Mouse (Mus musculus) brain, embryonic 18.5 days (tissue): ENCODE data around the gene Zfp879.

Source experiments
- DNase-seq: peaks from one replicate; pipeline ENCODE4 v3.0.0-alpha.2; 2012; ENCODE audit warnings: low read depth, low spot score

Zfp879 gene

DNA sequence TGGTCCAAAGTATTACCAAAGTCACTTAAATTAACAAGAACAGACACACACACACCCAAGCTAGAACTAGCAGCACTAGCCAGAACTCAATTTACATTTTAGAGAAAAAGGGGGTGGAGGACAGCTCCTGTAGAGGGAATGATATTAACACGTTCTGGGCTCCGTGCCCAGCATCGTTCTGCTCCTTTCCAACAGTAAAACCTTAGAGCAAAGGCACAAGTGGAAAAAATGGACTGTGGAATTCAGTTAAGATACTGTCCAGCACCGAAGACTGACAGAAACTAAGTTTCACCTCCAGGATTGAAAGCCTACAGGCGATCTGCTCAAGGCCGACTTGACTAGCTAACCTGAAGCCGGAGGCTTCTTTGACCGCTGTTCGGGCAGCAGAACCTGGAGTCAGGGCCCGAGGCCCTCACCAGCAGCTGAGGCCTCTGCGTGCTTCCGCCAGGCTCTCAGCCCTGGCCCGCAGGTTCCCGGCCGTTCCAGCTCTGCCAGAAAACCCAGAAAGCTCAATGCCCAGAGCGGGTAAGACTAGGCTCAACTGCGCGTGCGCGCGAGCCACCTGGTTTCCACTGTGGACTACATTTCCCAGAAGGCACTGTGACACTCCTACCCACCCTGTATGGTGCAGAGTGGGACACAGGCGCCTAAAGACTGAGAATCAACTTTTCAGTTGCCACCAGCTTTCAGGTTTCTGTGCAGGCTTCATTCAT, at the start of gene Zfp879:
Gene Zfp879 (minus strand): TSS at position 530 of the 713 bp plus-strand sequence.
- DNase-seq, result peak; percentile 78

DNA sequence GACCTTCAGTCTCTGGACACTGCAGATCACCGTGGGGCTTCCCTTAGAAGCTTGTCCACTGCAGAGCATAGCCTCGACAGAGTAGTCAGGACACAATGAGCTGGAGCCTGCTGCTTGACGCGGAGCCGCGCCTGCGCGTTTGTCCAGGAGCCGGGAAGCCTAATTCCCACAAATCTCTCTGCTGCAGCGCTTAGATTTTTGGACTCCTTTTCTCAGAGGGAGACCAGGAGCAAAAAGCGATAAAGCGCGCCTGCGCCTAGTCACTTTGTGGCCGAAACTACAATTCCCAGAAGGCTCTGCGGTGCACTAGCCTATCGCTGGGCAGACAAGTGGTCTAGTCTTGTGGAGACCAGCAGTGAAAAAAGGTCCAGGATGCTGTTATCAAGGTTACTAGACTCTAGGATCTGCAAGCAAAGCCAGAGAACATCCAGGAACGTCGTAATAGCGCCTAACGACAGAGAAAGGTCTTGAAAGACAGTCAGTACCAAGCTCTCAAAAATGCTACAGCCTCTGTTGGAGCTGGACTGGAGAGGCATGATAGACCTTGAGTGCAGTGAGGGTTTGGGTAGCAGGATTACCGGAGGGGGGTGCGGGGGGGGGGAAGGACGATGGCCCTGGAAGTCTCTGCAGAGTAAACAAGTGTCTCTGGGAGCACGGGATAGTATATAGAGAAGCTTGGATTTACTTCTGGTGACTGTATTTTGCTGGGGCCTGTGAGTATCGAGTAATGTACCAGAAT, 46.2 kb upstream of the Zfp879 start, which contains the start of gene Zfp454:
Gene Zfp454 (minus strand): TSS at position 262 of the 739 bp plus-strand sequence.
- DNase-seq, result peak; percentile 92

DNA sequence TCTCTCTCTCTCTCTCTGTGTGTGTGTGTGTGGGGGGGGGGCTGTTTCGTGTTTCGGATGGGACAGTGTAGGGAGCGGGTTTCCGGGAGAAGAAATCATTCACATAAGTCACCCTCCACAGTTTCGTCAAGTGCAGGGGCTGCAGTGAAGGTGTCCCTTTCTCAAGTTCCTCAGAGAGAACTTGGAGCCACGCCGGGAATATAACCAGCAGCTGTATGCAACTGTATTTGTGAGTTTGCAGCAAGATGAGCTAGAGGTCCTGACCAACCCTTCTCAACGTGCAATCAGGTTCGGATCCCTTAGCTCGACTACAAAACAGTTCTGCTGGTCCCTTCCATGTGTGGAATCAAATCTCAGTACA, 45.6 kb upstream of the Zfp879 start:
- DNase-seq, result no peak

DNA sequence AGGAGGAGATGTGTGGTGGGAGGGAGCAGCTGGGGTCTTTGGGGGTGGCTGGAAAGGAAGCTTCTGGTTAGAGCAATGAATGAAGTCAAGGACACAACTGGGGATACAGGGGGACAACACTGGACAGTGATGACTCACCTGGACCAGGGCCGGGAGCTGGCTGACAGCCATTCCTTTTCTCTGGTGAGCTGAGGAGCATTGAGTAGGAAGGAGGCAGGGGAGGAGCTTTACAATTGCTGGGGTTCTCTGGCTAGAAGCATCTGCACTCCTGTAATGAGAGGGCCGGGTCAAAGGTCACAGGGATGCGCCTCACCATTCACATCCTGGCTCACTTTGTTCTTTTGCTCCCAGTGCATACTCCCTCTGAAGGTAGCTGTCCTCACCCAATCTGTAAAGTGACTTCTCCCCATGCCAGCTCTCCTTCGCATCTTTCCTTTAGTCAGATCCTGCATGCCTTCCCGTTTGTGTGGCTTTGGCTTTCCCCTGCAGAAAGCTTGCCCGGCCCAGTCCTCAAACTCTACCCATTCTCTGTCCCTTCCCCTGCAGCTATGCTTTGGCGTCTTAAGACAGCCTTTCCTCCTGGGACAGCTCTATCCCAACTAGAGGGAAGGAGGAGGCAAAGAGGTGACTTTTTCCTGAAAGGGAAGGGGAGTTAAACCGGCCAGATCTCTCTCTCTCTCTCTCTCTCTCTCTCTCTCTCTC, 45.0 kb upstream of the Zfp879 start:
- DNase-seq, result no peak

DNA sequence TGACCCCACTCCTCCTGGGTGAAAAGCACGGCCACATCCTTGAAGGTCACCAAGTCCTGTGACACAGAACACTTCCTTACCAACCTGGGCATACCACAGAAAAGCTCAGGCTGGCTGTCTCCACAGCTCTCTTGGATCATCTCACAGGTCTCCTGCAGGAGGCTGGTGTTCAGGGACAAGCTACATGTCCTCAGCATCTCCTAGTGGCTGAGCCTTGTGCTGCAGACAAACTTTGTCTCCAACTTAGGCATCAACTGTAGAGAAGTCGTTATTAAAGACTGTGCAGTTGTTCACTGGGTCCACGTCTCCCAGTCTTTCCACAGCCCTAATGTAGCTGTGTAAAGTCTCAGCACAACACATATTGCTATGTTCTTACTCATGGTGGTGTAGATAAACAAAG, 42.4 kb upstream of the Zfp879 start:
- DNase-seq, result no peak

DNA sequence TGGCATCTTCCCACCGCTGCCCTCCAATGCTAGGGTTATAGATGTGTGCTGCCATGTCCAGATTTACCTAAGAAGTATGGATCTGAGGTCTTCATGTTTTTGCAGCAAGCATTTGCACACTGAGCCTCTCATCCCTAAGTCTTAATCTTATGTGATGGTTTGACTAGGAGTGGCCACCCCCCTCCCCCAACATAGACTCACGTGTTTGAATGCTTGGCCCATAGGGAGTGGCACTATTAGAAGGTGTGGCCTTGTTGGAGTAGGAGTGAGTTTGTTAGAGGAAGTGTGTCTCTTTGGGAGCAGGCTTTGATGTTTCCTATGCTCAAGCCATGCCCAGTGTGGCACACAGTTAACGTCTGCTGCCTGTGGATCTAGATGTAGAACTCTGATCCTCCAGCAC, 37.3 kb upstream of the Zfp879 start:
- no peak for DNase-seq

DNA sequence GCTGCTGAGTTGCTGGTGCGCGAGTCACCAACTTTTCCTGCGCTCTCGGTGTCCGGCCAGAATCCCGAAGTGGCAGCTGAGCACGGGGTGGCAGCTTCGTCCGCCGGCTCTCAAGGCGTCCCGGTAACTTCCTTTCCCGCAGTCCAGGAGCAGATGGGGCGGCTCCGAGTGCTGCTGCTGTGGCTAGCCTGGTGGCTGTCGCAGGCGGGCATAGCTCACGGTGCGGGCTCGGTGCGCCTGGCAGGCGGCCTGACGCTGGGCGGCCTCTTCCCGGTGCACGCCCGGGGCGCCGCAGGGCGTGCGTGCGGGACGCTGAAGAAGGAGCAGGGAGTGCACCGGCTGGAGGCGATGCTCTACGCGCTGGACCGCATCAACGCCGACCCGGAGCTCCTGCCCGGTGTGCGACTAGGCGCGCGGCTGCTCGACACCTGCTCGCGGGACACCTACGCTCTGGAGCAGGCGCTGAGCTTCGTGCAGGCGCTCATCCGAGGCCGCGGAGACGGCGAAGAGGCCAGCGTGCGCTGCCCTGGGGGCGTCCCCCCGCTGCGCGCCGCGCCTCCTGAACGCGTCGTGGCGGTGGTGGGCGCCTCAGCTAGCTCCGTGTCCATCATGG, 9.7 kb upstream of the Zfp879 start:
- DNase-seq, result no peak

DNA sequence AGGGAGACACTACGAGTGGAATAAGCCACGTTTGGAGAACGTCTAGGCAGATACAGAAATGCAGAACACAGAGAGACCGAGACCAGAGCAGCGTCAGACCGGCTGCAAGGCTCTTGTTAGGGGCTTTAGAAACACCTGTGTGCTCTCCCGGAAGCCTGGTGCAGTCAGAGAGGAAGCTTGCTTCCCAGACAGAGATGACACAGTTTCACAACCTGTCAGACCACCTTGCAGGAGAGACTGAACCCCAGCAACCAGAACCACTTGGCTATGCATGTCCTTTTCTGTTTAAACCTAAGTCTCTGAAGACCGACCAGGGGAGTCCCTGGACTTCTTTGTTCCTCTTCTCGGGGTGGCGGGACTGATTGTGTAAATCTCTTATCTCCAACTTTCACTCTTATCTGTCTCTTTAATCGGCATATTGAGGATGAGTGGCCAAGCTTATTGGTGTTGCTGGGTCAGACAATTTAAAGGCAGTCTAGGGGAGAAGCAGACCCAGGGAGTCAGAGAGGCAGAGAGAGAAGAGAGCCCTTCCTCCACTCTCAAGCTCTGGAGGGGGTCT, 8.9 kb upstream of the Zfp879 start, which contains the start of gene Grm6:
Gene Grm6 (plus strand): TSS at position 509 of the 559 bp plus-strand sequence.
- no peak for DNase-seq

DNA sequence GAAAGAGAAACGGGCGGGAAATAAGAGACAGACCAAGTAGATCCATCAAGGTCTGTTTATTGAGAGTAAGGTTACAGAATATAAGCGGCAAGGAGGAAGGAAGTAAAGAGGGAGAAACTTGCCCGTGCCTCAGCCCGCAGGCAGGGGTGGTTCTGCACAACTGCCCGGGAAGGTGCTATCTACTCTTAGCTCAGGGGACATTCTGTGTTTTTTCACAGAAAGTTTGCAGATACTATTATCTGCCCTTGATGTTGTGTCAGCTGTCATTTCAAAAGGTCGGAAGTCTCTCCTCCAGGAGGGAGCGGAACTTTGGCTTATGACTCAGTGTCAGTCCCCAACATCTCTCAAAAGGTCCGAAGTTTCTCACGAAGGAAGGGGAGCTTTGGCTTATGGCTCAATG, 8.0 kb upstream of the Zfp879 start:
- DNase-seq, result no peak

DNA sequence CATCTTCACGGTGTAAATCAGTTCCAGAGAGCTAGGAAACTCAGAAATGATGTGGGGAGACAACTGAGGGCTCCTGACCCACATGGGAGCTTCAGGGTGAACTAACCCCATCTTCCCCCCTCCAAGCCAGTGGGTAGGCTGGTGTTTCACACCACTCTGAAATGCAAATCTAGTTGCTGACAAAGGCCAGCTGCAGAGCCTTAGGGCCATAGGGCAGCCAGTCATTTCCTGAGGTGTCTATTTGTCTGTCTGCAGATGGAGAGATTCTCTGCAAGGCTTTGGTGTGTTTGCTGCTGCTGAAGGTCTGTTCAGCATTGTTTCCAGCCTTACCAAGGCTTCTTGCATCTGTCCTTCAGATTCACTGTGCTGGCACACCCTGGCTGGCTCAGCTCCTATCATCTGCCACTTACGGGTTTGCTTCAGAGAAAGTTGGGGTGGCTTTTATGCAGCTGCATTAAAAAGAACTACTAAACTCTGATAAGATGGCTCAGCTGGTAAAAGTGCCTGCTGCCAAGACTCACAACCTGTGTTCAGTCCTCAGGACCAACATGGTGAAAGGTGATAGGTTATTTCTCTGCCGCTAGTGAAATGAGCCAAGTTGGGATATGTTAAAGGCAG, 7.3 kb upstream of the Zfp879 start:
- no peak for DNase-seq

DNA sequence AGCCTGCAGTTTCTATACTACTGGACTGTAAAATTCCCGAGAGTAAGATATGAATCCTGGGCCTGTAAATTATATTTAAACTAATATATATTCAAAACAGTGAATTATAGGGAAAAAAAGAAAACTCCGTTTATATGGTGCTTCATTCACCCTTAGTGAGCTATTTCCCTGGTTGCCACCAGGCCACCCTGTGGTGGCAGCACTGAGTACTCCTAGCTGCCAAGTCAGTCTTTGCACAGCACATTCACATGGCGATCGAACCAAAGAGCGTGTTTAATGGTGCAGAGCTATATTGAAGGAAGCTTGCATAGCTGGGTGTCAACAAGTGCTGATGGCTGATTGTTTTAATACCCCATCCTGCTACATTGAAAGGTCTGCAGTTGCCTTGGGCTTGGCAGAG, 5.7 kb upstream of the Zfp879 start:
- no peak for DNase-seq

DNA sequence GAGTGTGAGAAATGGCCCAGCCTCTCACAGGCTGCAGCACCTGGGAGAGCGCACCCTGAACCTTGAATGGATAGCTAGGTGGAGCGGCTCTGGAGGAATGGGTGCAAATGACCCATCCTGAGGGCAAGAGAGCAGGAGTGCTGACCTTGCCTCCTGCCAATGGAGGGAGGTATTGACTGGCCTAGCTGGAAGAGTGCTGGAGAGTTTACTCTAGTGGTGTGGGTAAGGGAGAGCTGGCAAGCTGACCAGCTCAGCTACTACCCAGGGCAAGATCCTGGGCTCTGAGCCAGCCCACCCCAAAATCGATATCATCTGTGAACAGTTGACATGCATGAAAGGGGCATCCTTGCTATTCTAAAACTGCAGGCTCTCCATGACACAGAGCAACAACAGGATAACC, 4.6 kb upstream of the Zfp879 start:
- no peak for DNase-seq

DNA sequence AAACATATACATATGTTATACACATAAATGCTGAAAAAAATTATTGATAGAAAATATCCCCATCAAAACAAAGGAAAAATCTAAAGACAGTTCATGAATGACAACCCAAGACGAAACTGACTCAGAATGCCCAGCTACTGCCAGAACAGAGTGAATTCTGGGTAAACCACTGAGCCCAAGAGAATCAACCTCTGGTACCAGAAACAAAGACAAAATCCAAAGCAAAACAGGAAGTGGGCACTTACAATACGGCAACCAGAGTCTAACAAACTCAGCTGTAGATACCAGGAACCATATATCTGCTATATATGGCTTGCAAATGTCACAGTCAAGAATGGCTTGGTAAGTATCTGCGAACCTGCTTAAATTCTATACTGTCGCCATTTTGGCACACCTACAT, 5.6 kb downstream of the Zfp879 start:
- DNase-seq, result no peak

DNA sequence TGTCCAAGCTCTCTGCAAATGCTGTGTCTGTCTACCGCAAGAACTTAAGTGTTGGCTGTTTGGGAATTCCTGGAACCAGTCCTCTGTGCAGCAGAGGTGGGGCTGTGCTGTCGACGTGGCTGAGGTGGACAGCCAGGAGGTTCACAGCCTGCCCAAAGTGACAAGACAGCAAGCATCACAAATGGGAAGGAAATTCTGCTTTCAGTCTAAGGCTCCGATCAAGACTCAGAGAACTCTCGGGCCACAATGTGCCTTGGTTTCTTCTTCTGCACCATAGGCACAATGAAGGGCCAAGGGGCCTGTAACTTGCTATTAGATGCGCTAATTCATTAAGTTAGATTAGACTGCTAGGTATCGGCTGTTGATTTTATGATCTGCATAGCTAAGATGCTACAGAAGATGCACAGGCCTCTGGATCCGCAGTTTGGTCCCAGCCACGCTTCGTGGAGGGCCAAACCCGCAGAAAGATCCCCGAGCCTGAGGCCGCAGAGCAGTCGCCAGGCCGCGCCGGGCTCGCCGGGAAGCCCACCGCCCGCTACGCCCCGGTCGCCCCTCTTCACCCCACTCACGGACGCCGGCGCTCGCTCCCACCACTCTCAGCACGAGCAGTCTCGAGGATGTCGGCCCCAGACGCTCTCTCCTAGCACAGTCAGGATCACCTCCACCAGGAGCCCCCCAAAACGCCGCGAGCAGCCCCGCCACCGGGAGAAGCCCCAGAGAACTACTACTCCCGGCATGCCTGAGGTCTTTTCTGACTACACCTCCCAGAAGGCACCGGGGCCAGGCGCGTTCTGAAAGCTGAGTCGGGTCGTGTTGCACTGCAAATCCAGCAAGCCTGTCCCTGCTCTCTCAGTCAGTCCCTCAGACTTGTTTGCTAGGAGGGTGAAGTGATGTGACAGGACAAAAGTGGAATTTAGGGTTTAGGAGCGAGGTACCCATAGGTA, 14.1 kb downstream of the Zfp879 start, which contains the start of gene Zfp354c:
Gene Zfp354c (minus strand): TSS at position 715 of the 944 bp plus-strand sequence.
- peak; percentile 79 for DNase-seq

DNA sequence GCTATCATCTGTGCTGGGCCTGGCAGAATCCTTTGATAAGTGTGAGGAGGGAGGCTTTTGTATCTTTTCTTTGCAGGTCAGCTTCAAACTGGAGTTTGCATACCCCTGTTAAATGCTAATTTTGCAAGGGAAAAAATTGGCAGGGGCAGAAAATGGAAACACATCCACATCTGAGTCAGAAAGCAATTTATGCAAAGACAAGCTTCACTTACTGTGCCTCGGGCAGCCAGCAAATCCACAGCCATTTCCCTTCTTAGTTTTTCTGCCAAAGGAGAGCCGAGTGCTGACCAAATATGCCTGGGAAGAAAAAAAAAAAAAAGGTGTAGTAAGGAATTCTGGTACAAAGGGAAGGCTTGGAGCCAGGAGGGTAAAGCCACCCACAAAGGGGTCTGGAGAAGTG, 15.1 kb downstream of the Zfp879 start:
- no peak for DNase-seq

DNA sequence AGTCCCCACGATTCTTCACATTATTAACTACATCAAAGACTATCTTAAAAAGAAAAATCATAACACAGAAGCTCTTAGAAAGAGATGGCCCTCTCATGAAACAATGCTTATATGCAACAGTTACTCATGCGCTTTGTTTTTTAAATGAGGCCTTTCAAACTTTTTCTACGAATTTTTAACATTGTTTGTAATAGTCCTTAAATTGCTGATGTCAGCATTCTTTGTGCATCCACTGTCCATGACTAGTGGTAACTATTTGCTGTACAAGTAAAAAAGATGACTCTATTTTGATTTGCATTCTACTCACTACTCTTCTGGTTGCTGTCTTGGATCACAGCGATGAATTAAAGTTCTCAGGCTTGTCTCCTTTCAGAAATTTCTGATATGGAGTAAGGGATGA, 27.1 kb downstream of the Zfp879 start:
- no peak for DNase-seq

DNA sequence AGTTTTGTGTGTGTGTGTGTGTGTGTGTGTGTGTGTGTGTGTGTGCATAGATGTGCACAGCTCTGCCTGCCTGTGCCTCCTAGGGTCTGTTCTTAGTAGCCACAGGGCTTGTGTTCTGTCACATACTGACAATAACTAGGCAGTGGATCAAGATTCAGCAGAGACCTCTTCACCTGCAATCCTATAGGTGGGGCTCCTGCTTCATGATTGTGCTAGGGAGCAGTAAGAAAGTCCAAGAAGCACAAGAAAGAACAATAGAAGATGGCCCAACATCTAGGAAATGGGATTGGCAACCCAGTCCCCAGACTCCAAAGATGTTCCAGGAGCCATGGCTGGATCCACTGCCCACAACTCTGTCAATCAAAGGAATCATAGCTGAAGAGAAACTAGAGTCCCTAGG, 42.5 kb downstream of the Zfp879 start:
- no peak for DNase-seq

DNA sequence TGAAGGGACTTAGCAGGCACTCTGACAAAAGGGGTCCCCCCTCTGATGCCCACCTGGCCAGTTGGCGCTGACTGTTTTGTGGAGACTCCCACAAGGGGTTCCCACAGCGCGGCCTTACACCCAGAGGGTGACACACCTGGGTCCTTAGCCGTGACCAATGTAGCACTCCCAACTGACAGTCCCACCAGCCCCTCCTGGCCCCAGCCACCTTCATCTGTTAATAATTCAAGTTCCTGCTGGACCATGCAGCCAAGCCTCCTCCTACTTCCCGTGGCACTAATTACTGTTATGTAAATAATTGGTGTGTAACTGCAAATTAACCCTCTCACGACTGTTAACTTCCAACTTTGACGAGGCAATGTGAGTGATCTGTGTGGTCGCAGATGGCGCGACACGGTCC, 43.7 kb downstream of the Zfp879 start:
- DNase-seq, result no peak
